Mouse (Mus musculus): ENCODE measurements around the gene Trnt1. TPM values are rescaled to one million over a fixed set of nuclear protein-coding genes. Genes with fewer than 3 reads are reported as not detected.
A peak's percentile ranks its signal among the peaks of the same experiment; 100 is the strongest.

Trnt1 gene
- 66.0 and 69.0 TPM in 2 replicates for polyA plus RNA-seq (2014; fragmentation: Nextera tagmentation; extraction: Ambion mirVana)

- H3K9ac ChIP-seq (replicated peaks; ENCODE audit: low read length): peak within 1 kb of the TSS; percentile 58
- ATAC-seq (ENCODE audit: low FRiP score, low TSS enrichment) (peak; percentile 100), DNase-seq (peak; percentile 99)
- peak within 1 kb of the TSS; percentile 95 for H3K4me2 ChIP-seq (ENCODE audit: low read length)
- WGBS: 8% methylated on average over 35 of the region's 35 CpGs
- no peak within 1 kb of the TSS for H3K27ac ChIP-seq (replicated peaks; ENCODE audit: low read depth, low read length)
- peaks cover 13% of the 10 kb centered on the region for H3K36me3 ChIP-seq (ENCODE audit: control insufficient read depth, insufficient read depth, low read length)
- H3K4me3 ChIP-seq (replicated peaks; ENCODE audit: low read depth, low read length): peak within 1 kb of the TSS; percentile 87
- H3K27me3 ChIP-seq (ENCODE audit: control insufficient read depth, insufficient read depth, low read length): no peaks in the 10 kb centered on the region
- peaks cover 11% of the 10 kb centered on the region for H3K4me1 ChIP-seq (ENCODE audit: control insufficient read depth, insufficient read depth, low read length)
- no peaks in the 10 kb centered on the region for H3K9me3 ChIP-seq (ENCODE audit: control insufficient read depth, low read length)
Observed at GRCm38 (mm10) chr6:106768640-106769289, at the start of gene Trnt1. TSS of gene Trnt1 (plus strand) at chr6:106769120.

- H3K9me3 ChIP-seq (ENCODE audit: control insufficient read depth, low read length): no peaks in the 10 kb centered on the region
- ATAC-seq (ENCODE audit: low FRiP score, low TSS enrichment) (no peak), DNase-seq (no peak)
- no peaks in the 10 kb centered on the region for H3K4me1 ChIP-seq (ENCODE audit: control insufficient read depth, insufficient read depth, low read length)
- 86% methylated on average over 4 of the region's 4 CpGs for WGBS
- H3K9ac ChIP-seq (replicated peaks; ENCODE audit: low read length): no peak overlapping the region
- H3K36me3 ChIP-seq (ENCODE audit: control insufficient read depth, insufficient read depth, low read length): no peaks in the 10 kb centered on the region
- no peaks in the 10 kb centered on the region for H3K27me3 ChIP-seq (ENCODE audit: control insufficient read depth, insufficient read depth, low read length)
- H3K4me3 ChIP-seq (replicated peaks; ENCODE audit: low read depth, low read length): no peak overlapping the region
- no peak overlapping the region for H3K4me2 ChIP-seq (ENCODE audit: low read length)
- H3K27ac ChIP-seq (replicated peaks; ENCODE audit: low read depth, low read length): no peak overlapping the region
Observed at GRCm38 (mm10) chr6:106725642-106726041, 43.3 kb upstream of the Trnt1 start.

GRCm38 (mm10) chr6:106726078-106726477 lies 42.8 kb upstream of the Trnt1 start:
- DNase-seq: no peak
- ATAC-seq (ENCODE audit: low FRiP score, low TSS enrichment): no peak
- Histone ChIP-seq H3K27ac (replicated peaks; ENCODE audit: low read depth, low read length) (no peak overlapping the region), H3K4me2 (ENCODE audit: low read length) (no peak overlapping the region), H3K9ac (replicated peaks; ENCODE audit: low read length) (no peak overlapping the region), H3K36me3 (ENCODE audit: control insufficient read depth, insufficient read depth, low read length) (no peaks in the 10 kb centered on the region), H3K27me3 (ENCODE audit: control insufficient read depth, insufficient read depth, low read length) (no peaks in the 10 kb centered on the region), H3K4me3 (replicated peaks; ENCODE audit: low read depth, low read length) (no peak overlapping the region), H3K9me3 (ENCODE audit: control insufficient read depth, low read length) (no peaks in the 10 kb centered on the region), H3K4me1 (ENCODE audit: control insufficient read depth, insufficient read depth, low read length) (no peaks in the 10 kb centered on the region)
- 80% methylated on average over 6 of the region's 6 CpGs for WGBS

GRCm38 (mm10) chr6:106727703-106728102 lies 41.2 kb upstream of the Trnt1 start:
- H3K4me1 ChIP-seq (ENCODE audit: control insufficient read depth, insufficient read depth, low read length): no peaks in the 10 kb centered on the region
- no peak overlapping the region for H3K27ac ChIP-seq (replicated peaks; ENCODE audit: low read depth, low read length)
- no peak for DNase-seq
- H3K9ac ChIP-seq (replicated peaks; ENCODE audit: low read length): no peak overlapping the region
- H3K4me3 ChIP-seq (replicated peaks; ENCODE audit: low read depth, low read length): no peak overlapping the region
- no peaks in the 10 kb centered on the region for H3K9me3 ChIP-seq (ENCODE audit: control insufficient read depth, low read length)
- WGBS: 88% methylated on average over 1 of the region's 1 CpGs
- H3K36me3 ChIP-seq (ENCODE audit: control insufficient read depth, insufficient read depth, low read length): no peaks in the 10 kb centered on the region
- no peaks in the 10 kb centered on the region for H3K27me3 ChIP-seq (ENCODE audit: control insufficient read depth, insufficient read depth, low read length)
- ATAC-seq (ENCODE audit: low FRiP score, low TSS enrichment): no peak
- no peak overlapping the region for H3K4me2 ChIP-seq (ENCODE audit: low read length)

GRCm38 (mm10) chr6:106729682-106730314 lies 39.1 kb upstream of the Trnt1 start:
- no peaks in the 10 kb centered on the region for H3K27me3 ChIP-seq (ENCODE audit: control insufficient read depth, insufficient read depth, low read length)

GRCm38 (mm10) chr6:106732563-106732962 lies 36.4 kb upstream of the Trnt1 start:
- Histone ChIP-seq H3K9ac (replicated peaks; ENCODE audit: low read length) (no peak overlapping the region), H3K4me2 (ENCODE audit: low read length) (no peak overlapping the region), H3K36me3 (ENCODE audit: control insufficient read depth, insufficient read depth, low read length) (no peaks in the 10 kb centered on the region), H3K9me3 (ENCODE audit: control insufficient read depth, low read length) (no peaks in the 10 kb centered on the region), H3K4me1 (ENCODE audit: control insufficient read depth, insufficient read depth, low read length) (no peaks in the 10 kb centered on the region), H3K27me3 (ENCODE audit: control insufficient read depth, insufficient read depth, low read length) (no peaks in the 10 kb centered on the region), H3K4me3 (replicated peaks; ENCODE audit: low read depth, low read length) (no peak overlapping the region), H3K27ac (replicated peaks; ENCODE audit: low read depth, low read length) (no peak overlapping the region)
- ATAC-seq (ENCODE audit: low FRiP score, low TSS enrichment) (no peak), DNase-seq (no peak)
- 85% methylated on average over 4 of the region's 4 CpGs for WGBS

More at GRCm38 (mm10) chr6:106729682-106730314, 39.1 kb upstream of the Trnt1 start:
- 80% methylated on average over 4 of the region's 4 CpGs for WGBS
- Histone ChIP-seq H3K9me3 (ENCODE audit: control insufficient read depth, low read length) (no peaks in the 10 kb centered on the region), H3K4me1 (ENCODE audit: control insufficient read depth, insufficient read depth, low read length) (no peaks in the 10 kb centered on the region), H3K4me3 (replicated peaks; ENCODE audit: low read depth, low read length) (no peak overlapping the region), H3K27ac (replicated peaks; ENCODE audit: low read depth, low read length) (no peak overlapping the region), H3K36me3 (ENCODE audit: control insufficient read depth, insufficient read depth, low read length) (no peaks in the 10 kb centered on the region), H3K4me2 (ENCODE audit: low read length) (no peak overlapping the region), H3K9ac (replicated peaks; ENCODE audit: low read length) (no peak overlapping the region)
- no peak for DNase-seq
- no peak for ATAC-seq (ENCODE audit: low FRiP score, low TSS enrichment)

- ATAC-seq (ENCODE audit: low FRiP score, low TSS enrichment) (no peak), DNase-seq (no peak)
- Histone ChIP-seq H3K4me1 (ENCODE audit: control insufficient read depth, insufficient read depth, low read length) (no peaks in the 10 kb centered on the region), H3K4me2 (ENCODE audit: low read length) (no peak overlapping the region), H3K27ac (replicated peaks; ENCODE audit: low read depth, low read length) (no peak overlapping the region), H3K4me3 (replicated peaks; ENCODE audit: low read depth, low read length) (no peak overlapping the region), H3K36me3 (ENCODE audit: control insufficient read depth, insufficient read depth, low read length) (no peaks in the 10 kb centered on the region), H3K27me3 (ENCODE audit: control insufficient read depth, insufficient read depth, low read length) (no peaks in the 10 kb centered on the region), H3K9ac (replicated peaks; ENCODE audit: low read length) (no peak overlapping the region), H3K9me3 (ENCODE audit: control insufficient read depth, low read length) (no peaks in the 10 kb centered on the region)
- 76% methylated on average over 3 of the region's 3 CpGs for WGBS
Observed at GRCm38 (mm10) chr6:106738229-106738628, 30.7 kb upstream of the Trnt1 start.

GRCm38 (mm10) chr6:106740244-106740825 lies 28.6 kb upstream of the Trnt1 start:
- Histone ChIP-seq H3K9me3 (ENCODE audit: control insufficient read depth, low read length) (no peaks in the 10 kb centered on the region), H3K4me2 (ENCODE audit: low read length) (no peak overlapping the region), H3K27ac (replicated peaks; ENCODE audit: low read depth, low read length) (no peak overlapping the region), H3K4me1 (ENCODE audit: control insufficient read depth, insufficient read depth, low read length) (no peaks in the 10 kb centered on the region), H3K36me3 (ENCODE audit: control insufficient read depth, insufficient read depth, low read length) (no peaks in the 10 kb centered on the region), H3K27me3 (ENCODE audit: control insufficient read depth, insufficient read depth, low read length) (no peaks in the 10 kb centered on the region), H3K4me3 (replicated peaks; ENCODE audit: low read depth, low read length) (no peak overlapping the region), H3K9ac (replicated peaks; ENCODE audit: low read length) (no peak overlapping the region)
- WGBS: 94% methylated on average over 1 of the region's 1 CpGs
- ATAC-seq (ENCODE audit: low FRiP score, low TSS enrichment) (no peak), DNase-seq (no peak)

All from midbrain, embryonic 14.5 days (tissue).